Mouse (Mus musculus) small intestine, adult 2 months (tissue): ENCODE measurements at regions not wholly inside any gene's neighbourhood (a gene's known extent, or its start where the extent isn't known, plus 50 kb on each side); places are given as distances from the start of the nearest gene placed in this dataset.

ENCODE experiments used
- CTCF ChIP-seq: fragments of 200-500 bp; IDR thresholded peaks from 2 replicates; pipeline ENCODE4 v1.5.1; 2012; ENCODE audit warnings: low read depth, mild to moderate bottlenecking, control low read depth, inconsistent platforms, low read length, moderate library complexity, mixed read lengths; ENCODE audit not compliant: insufficient replicate concordance, insufficient read length; ENCODE audit errors: extremely low read depth
- POLR2A ChIP-seq: fragments of 200-500 bp; IDR thresholded peaks from 2 replicates; pipeline ENCODE4 v1.6.1; 2012; ENCODE audit warnings: low read depth, mild to moderate bottlenecking, control low read depth, inconsistent platforms, low read length, moderate library complexity

- TF ChIP-seq POLR2A (no peak), CTCF (no peak)
Measured at GRCm38 (mm10) chr2:178711587-178712080, 281.3 kb downstream of the Cdh26 start.
